Mouse (Mus musculus): ENCODE data around the gene Tshz2. TPM values are rescaled to one million over a fixed set of nuclear protein-coding genes. Genes with fewer than 3 reads are reported as not detected.

Gene Tshz2
- not detected for polyA plus RNA-seq (2017; shearing (Covaris generic))

GRCm38 (mm10) chr2:169632338-169633151 is at the start of gene Tshz2:
Gene Tshz2 (plus strand): TSS chr2:169633013.

GRCm38 (mm10) chr2:169587645-169588044 is 45.2 kb upstream of the Tshz2 start, which contains the start of gene Gm11011:
Gene Gm11011 (minus strand): TSS chr2:169587745.

Other genes starting within 250 kb of the Tshz2 start
- not detected for gene Gm11011, start 45.3 kb upstream of the Tshz2 start, polyA plus RNA-seq (2017; shearing (Covaris generic))